8 mouse cellular contexts compared by ENCODE assay signal in genomic region chr11:70687601-70688199, GRCm38 (mm10). TPM values are rescaled to one million over a fixed set of nuclear protein-coding genes. Genes with fewer than 3 reads are reported as not detected.
DNase-seq lines count a peak whose midpoint lies in the region; ATAC-seq lines count a peak whose summit lies in the region.

TSS of gene Camta2 (minus strand) at chr11:70688105.

- DNase-seq in CD4-positive helper T cell, adult 2 months (ENCODE audit: low read depth, low spot score): peak; percentile 84
- peak; percentile 88 for DNase-seq in brain, adult 2 months (ENCODE audit: low read depth, low spot score)
- DNase-seq in forebrain, embryonic 10.5 days (ENCODE audit: extremely low spot score, low spot score): peak; percentile 84
- peak; percentile 94 for DNase-seq in kidney, postnatal 14 days
- peak; percentile 94 for DNase-seq in testis, postnatal 10 days (ENCODE audit: low spot score)

- peak within 1 kb of the TSS; percentile 92 for H3K27ac ChIP-seq in forebrain, embryonic 10.5 days
- H3K27ac ChIP-seq in heart, embryonic 14.5 days (replicated peaks in 1 of 2; ENCODE audit: control insufficient read depth in 1 of 2, insufficient read depth in 1 of 2, low read depth in 2 of 2, low read length in 2 of 2): peak within 1 kb of the TSS; percentile 31 to 90
- peak within 1 kb of the TSS; percentile 64 for H3K27ac ChIP-seq in liver, embryonic 16.5 days (ENCODE audit: low read length)
- H3K27ac ChIP-seq in neural tube, embryonic 13.5 days (replicated peaks): peak within 1 kb of the TSS; percentile 83

- H3K4me3 ChIP-seq in forebrain, embryonic 10.5 days: peak within 1 kb of the TSS; percentile 92
- H3K4me3 ChIP-seq in heart, embryonic 14.5 days (ENCODE audit: control insufficient read depth in 1 of 2, insufficient read depth in 1 of 2, low read depth in 1 of 2, low read length in 2 of 2): peak within 1 kb of the TSS; percentile 80 to 92
- peak within 1 kb of the TSS; percentile 75 for H3K4me3 ChIP-seq in liver, embryonic 16.5 days (ENCODE audit: low read depth, low read length)
- peak within 1 kb of the TSS; percentile 85 for H3K4me3 ChIP-seq in neural tube, embryonic 13.5 days

- H3K36me3 ChIP-seq in forebrain, embryonic 10.5 days (replicated peaks): peaks cover 30% of the 10 kb centered on the region
- H3K36me3 ChIP-seq in heart, embryonic 14.5 days (ENCODE audit: control insufficient read depth, insufficient read depth, low read length): peaks cover 34% of the 10 kb centered on the region
- no peaks in the 10 kb centered on the region for H3K36me3 ChIP-seq in liver, embryonic 16.5 days (ENCODE audit: control insufficient read depth, insufficient read depth)
- H3K36me3 ChIP-seq in neural tube, embryonic 13.5 days: peaks cover 35% of the 10 kb centered on the region

- H3K4me1 ChIP-seq in forebrain, embryonic 10.5 days: peaks cover 44% of the 10 kb centered on the region
- H3K4me1 ChIP-seq in heart, embryonic 14.5 days (ENCODE audit: control insufficient read depth in 2 of 2, insufficient read depth in 2 of 2, low read length in 2 of 2): peaks cover 11 to 16% of the 10 kb centered on the region in 2 experiments
- peaks cover 11% of the 10 kb centered on the region for H3K4me1 ChIP-seq in liver, embryonic 16.5 days (ENCODE audit: control insufficient read depth, low read depth, low read length)
- H3K4me1 ChIP-seq in neural tube, embryonic 13.5 days (replicated peaks): peaks cover 28% of the 10 kb centered on the region

- H3K27me3 ChIP-seq in forebrain, embryonic 10.5 days (ENCODE audit: poor library complexity, severe bottlenecking): no peaks in the 10 kb centered on the region; the same call in 1 of the 2 replicates
- no peaks in the 10 kb centered on the region for H3K27me3 ChIP-seq in heart, embryonic 14.5 days (ENCODE audit: control insufficient read depth, insufficient read depth, low read length)
- H3K27me3 ChIP-seq in liver, embryonic 16.5 days (ENCODE audit: control insufficient read depth, insufficient read depth, low read depth, low read length): no peaks in the 10 kb centered on the region
- H3K27me3 ChIP-seq in neural tube, embryonic 13.5 days: no peaks in the 10 kb centered on the region

- under 1% methylated on average over 55 of the region's 55 CpGs for WGBS in forebrain, embryonic 10.5 days
- under 1% methylated on average over 51 of the region's 55 CpGs for WGBS in heart, embryonic 14.5 days
- WGBS in liver, embryonic 16.5 days (ENCODE audit: insufficient replicate concordance): under 1% methylated on average over 53 of the region's 55 CpGs
- under 1% methylated on average over 55 of the region's 55 CpGs for WGBS in neural tube, embryonic 13.5 days

- peak within 1 kb of the TSS; percentile 97 for H3K4me2 ChIP-seq in heart, embryonic 14.5 days (ENCODE audit: low read length)
- H3K4me2 ChIP-seq in liver, embryonic 16.5 days (ENCODE audit: low read depth, low read length): peak within 1 kb of the TSS; percentile 88
- H3K4me2 ChIP-seq in neural tube, embryonic 13.5 days: peak within 1 kb of the TSS; percentile 72

- H3K9me3 ChIP-seq in forebrain, embryonic 10.5 days: no peaks in the 10 kb centered on the region
- H3K9me3 ChIP-seq in heart, embryonic 14.5 days (ENCODE audit: control insufficient read depth, low read length): no peaks in the 10 kb centered on the region
- H3K9me3 ChIP-seq in liver, embryonic 16.5 days (replicated peaks; ENCODE audit: control insufficient read depth, low read length): no peaks in the 10 kb centered on the region
- no peaks in the 10 kb centered on the region for H3K9me3 ChIP-seq in neural tube, embryonic 13.5 days

- ATAC-seq in heart, embryonic 14.5 days (ENCODE audit: insufficient number of reproducible peaks, insufficient read depth, low FRiP score, low read depth): peak; percentile 84
- peak; percentile 73 for ATAC-seq in liver, embryonic 16.5 days (ENCODE audit: low read depth)
- peak; percentile 84 for ATAC-seq in neural tube, embryonic 13.5 days (ENCODE audit: low read depth)

- peak within 1 kb of the TSS; percentile 89 for H3K9ac ChIP-seq in heart, embryonic 14.5 days (ENCODE audit: low read length)
- peak within 1 kb of the TSS; percentile 77 for H3K9ac ChIP-seq in liver, embryonic 16.5 days (ENCODE audit: low read depth, low read length)
- H3K9ac ChIP-seq in neural tube, embryonic 13.5 days: peak within 1 kb of the TSS; percentile 90

RNA-seq across cellular contexts. Expression of gene Camta2, which starts in this region (rescaled TPM):
- polyA plus RNA-seq in forebrain, embryonic 10.5 days (2016; fragmentation: Nextera tagmentation; extraction: Ambion mirVana): 7.4 and 9.1 TPM in 2 replicates
- polyA plus RNA-seq in heart, embryonic 14.5 days (2014; fragmentation: Nextera tagmentation; extraction: Ambion mirVana): 13.7 and 13.8 TPM in 2 replicates
- 3.0 and 4.3 TPM in 2 replicates for polyA plus RNA-seq in liver, embryonic 16.5 days (2015; fragmentation: Nextera tagmentation; extraction: Ambion mirVana)
- 16.9 and 19.5 TPM in 2 replicates for polyA plus RNA-seq in neural tube, embryonic 13.5 days (2015; fragmentation: Nextera tagmentation; extraction: Ambion mirVana)

Comparison
In these comparisons a context has a peak if more than half of its experiments do, and no peak if none do; other contexts are left out.
1. Peak in every context shown above with its lines: DNase-seq, ATAC-seq, H3K4me3 ChIP-seq and H3K27ac ChIP-seq.